In the genomic region with DNA sequence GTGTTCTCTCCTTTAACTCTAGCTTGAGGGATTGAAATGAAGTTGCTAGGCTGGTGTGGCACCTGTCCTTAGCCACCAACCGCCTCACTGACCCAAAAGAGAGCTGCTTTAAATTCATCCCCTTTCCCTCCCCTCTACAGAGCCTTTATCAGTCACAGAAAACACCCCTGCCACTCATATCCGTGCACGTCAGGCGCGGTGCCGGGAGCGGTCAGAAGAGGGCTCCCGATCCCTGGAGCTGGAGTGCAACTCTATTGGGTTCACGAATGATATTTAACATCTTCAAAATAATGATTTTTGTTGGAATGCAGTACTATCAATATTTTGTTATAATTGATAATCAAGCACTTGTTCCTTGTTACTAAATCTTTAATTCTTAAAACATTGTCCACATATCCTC, we compare ENCODE assay signal across 10 mouse cellular contexts. TPM values are rescaled to one million over a fixed set of nuclear protein-coding genes. Genes with fewer than 3 reads are reported as not detected.
DNase-seq lines count a peak whose midpoint lies in the region; ATAC-seq and TF ChIP-seq lines count a peak whose summit lies in the region.
"Had no signal": no experiment of that assay in that cellular context is flagged by ENCODE, and none has a peak within 500 bp of the region (broad histone marks: within the 10 kb centered on the region; RNA-seq: fewer than 3 reads in every experiment).

No protein-coding gene starts in this region.

- H3K4me3 ChIP-seq in gastrocnemius, adult 2 months: no peak overlapping the region
- no peak overlapping the region for H3K4me3 ChIP-seq in neural tube, embryonic 14.5 days (ENCODE audit: low read depth, low read length)
- H3K4me3 ChIP-seq in neural tube, embryonic 15.5 days (replicated peaks): no peak overlapping the region
- H3K4me3 ChIP-seq in hindbrain, embryonic 14.5 days (replicated peaks; ENCODE audit: low read length): no peak overlapping the region
- no peak overlapping the region for H3K4me3 ChIP-seq in stomach, postnatal 0 days (ENCODE audit: low read depth, low read length)
- H3K4me3 ChIP-seq: embryonic facial prominence, embryonic 13.5 days; lung, embryonic 15.5 days had no signal

- H3K4me2 ChIP-seq in neural tube, embryonic 14.5 days (ENCODE audit: low read depth, low read length): no peak overlapping the region
- H3K4me2 ChIP-seq in neural tube, embryonic 15.5 days: no peak overlapping the region
- no peak overlapping the region for H3K4me2 ChIP-seq in hindbrain, embryonic 14.5 days (replicated peaks)
- no peak overlapping the region for H3K4me2 ChIP-seq in stomach, postnatal 0 days (replicated peaks; ENCODE audit: low read depth)
- H3K4me2 ChIP-seq: embryonic facial prominence, embryonic 13.5 days; lung, embryonic 15.5 days had no signal

- no peaks in the 10 kb centered on the region for H3K4me1 ChIP-seq in neural tube, embryonic 14.5 days (ENCODE audit: control insufficient read depth, insufficient read depth, low read length)
- H3K4me1 ChIP-seq in neural tube, embryonic 15.5 days: no peaks in the 10 kb centered on the region
- no peaks in the 10 kb centered on the region for H3K4me1 ChIP-seq in hindbrain, embryonic 14.5 days (replicated peaks; ENCODE audit: control insufficient read depth, insufficient read depth, low read length)
- H3K4me1 ChIP-seq in stomach, postnatal 0 days (replicated peaks; ENCODE audit: control insufficient read depth, insufficient read depth): no peaks in the 10 kb centered on the region
- H3K4me1 ChIP-seq: embryonic facial prominence, embryonic 13.5 days; lung, embryonic 15.5 days had no signal

- no peak overlapping the region for H3K27ac ChIP-seq in gastrocnemius, adult 2 months
- no peak overlapping the region for H3K27ac ChIP-seq in neural tube, embryonic 14.5 days (ENCODE audit: low read depth, low read length)
- H3K27ac ChIP-seq in neural tube, embryonic 15.5 days (replicated peaks): no peak overlapping the region
- no peak overlapping the region for H3K27ac ChIP-seq in hindbrain, embryonic 14.5 days
- H3K27ac ChIP-seq in stomach, postnatal 0 days (replicated peaks): no peak overlapping the region
- H3K27ac ChIP-seq: embryonic facial prominence, embryonic 13.5 days; lung, embryonic 15.5 days had no signal

- TF ChIP-seq EP300 in stomach, postnatal 0 days (optimal IDR thresholded peaks at IDR 0.05): no peak

- intact Hi-C loops in gastrocnemius, adult 2 months (cut with DNase I): no loop called here
- intact Hi-C loops in gastrocnemius, postnatal 14 days (cut with DNase I; ENCODE audit: low total_unique reads): no loop called here

- no peak overlapping the region for H3K9ac ChIP-seq in neural tube, embryonic 14.5 days (replicated peaks; ENCODE audit: low read depth, low read length)
- H3K9ac ChIP-seq in neural tube, embryonic 15.5 days (replicated peaks): no peak overlapping the region
- H3K9ac ChIP-seq in hindbrain, embryonic 14.5 days: no peak overlapping the region
- no peak overlapping the region for H3K9ac ChIP-seq in stomach, postnatal 0 days (ENCODE audit: low read length)
- H3K9ac ChIP-seq: embryonic facial prominence, embryonic 13.5 days; lung, embryonic 15.5 days had no signal

- WGBS in neural tube, embryonic 14.5 days: 60% methylated on average over 9 of the region's 9 CpGs
- 64% methylated on average over 9 of the region's 9 CpGs for WGBS in neural tube, embryonic 15.5 days
- WGBS in hindbrain, embryonic 14.5 days: 58% methylated on average over 9 of the region's 9 CpGs
- 53% methylated on average over 9 of the region's 9 CpGs for WGBS in stomach, postnatal 0 days

- peak; percentile 25; the same call in 1 of the 2 replicates for TF ChIP-seq CTCF in gastrocnemius, adult 2 months (IDR thresholded peaks at IDR 0.05)
- peak; percentile 73 for TF ChIP-seq CTCF in stomach, postnatal 0 days (IDR thresholded peaks at IDR 0.05; ENCODE audit: low read depth)

- no peak for DNase-seq in gastrocnemius, adult 2 months
- DNase-seq in gastrocnemius, postnatal 14 days: no peak
- DNase-seq in hindbrain, embryonic 14.5 days (ENCODE audit: low spot score): peak; percentile 45
- DNase-seq in stomach, postnatal 0 days (ENCODE audit: low spot score): peak; percentile 52

- peak; percentile 68; the same call in 1 of the 2 replicates for ATAC-seq in neural tube, embryonic 14.5 days (ENCODE audit: low read depth)
- no peak; the same call in 1 of the 2 replicates for ATAC-seq in neural tube, embryonic 15.5 days (ENCODE audit: low FRiP score)
- ATAC-seq in hindbrain, embryonic 14.5 days (ENCODE audit: low FRiP score): no peak
- ATAC-seq in stomach, postnatal 0 days (ENCODE audit: low FRiP score, low TSS enrichment): no peak
- no peak for ATAC-seq in granulocyte monocyte progenitor cell, adult 5-6 weeks (replicated peaks; ENCODE audit: poor library complexity, severe bottlenecking)
- ATAC-seq in monocyte, adult 5-6 weeks (replicated peaks; ENCODE audit: insufficient number of reproducible peaks, low FRiP score, low TSS enrichment, poor library complexity, severe bottlenecking): no peak

- H3K9me3 ChIP-seq in neural tube, embryonic 14.5 days (ENCODE audit: control insufficient read depth, low read length): no peaks in the 10 kb centered on the region
- H3K9me3 ChIP-seq in neural tube, embryonic 15.5 days (replicated peaks): no peaks in the 10 kb centered on the region
- H3K9me3 ChIP-seq in hindbrain, embryonic 14.5 days (ENCODE audit: control insufficient read depth, low read length): 0 out of 2 replicates have a peak, but pooled peaks cover 4% of the 10 kb centered on the region
- H3K9me3 ChIP-seq in stomach, postnatal 0 days (ENCODE audit: control insufficient read depth, low read length): no peaks in the 10 kb centered on the region
- H3K9me3 ChIP-seq: lung, embryonic 15.5 days had no signal

- no peaks in the 10 kb centered on the region for H3K27me3 ChIP-seq in neural tube, embryonic 14.5 days (ENCODE audit: control insufficient read depth, insufficient read depth, low read length)
- H3K27me3 ChIP-seq in neural tube, embryonic 15.5 days (replicated peaks): no peaks in the 10 kb centered on the region
- no peaks in the 10 kb centered on the region for H3K27me3 ChIP-seq in hindbrain, embryonic 14.5 days (ENCODE audit: control insufficient read depth, insufficient read depth, low read length)
- no peaks in the 10 kb centered on the region for H3K27me3 ChIP-seq in stomach, postnatal 0 days (ENCODE audit: control insufficient read depth, insufficient read depth, low read length)
- H3K27me3 ChIP-seq: embryonic facial prominence, embryonic 13.5 days; lung, embryonic 15.5 days had no signal

- H3K36me3 ChIP-seq in neural tube, embryonic 14.5 days (ENCODE audit: control insufficient read depth, insufficient read depth, low read length): no peaks in the 10 kb centered on the region; the same call in 1 of the 2 replicates
- H3K36me3 ChIP-seq in neural tube, embryonic 15.5 days: peaks cover 18% of the 10 kb centered on the region
- peaks cover 33% of the 10 kb centered on the region for H3K36me3 ChIP-seq in hindbrain, embryonic 14.5 days (replicated peaks; ENCODE audit: control insufficient read depth, insufficient read depth)
- no peaks in the 10 kb centered on the region for H3K36me3 ChIP-seq in stomach, postnatal 0 days (ENCODE audit: control insufficient read depth, insufficient read depth, low read length)

RNA-seq across cellular contexts. Expression of gene Fra10ac1, which starts 17.3 kb away (rescaled TPM):
- total RNA-seq in gastrocnemius, adult 2 months (2021): 10 to 100 TPM; 10.5 to 15.7 TPM
- total RNA-seq in gastrocnemius, postnatal 14 days (2021): 10 to 100 TPM in 1 of 2 experiments, 1 to 10 TPM in 1; 8.1 to 10.8 TPM
- 38.2 and 38.5 TPM in 2 replicates for polyA plus RNA-seq in neural tube, embryonic 14.5 days (2014; fragmentation: Nextera tagmentation; extraction: Ambion mirVana)
- 38.6 and 39.2 TPM in 2 replicates for polyA plus RNA-seq in neural tube, embryonic 15.5 days (2015; fragmentation: Nextera tagmentation; extraction: Ambion mirVana)
- polyA plus RNA-seq in hindbrain, embryonic 14.5 days (2014; fragmentation: Nextera tagmentation; extraction: Ambion mirVana): 33.5 and 34.5 TPM in 2 replicates
- 22.7 and 22.8 TPM in 2 replicates for polyA plus RNA-seq in stomach, postnatal 0 days (2015; fragmentation: Nextera tagmentation; extraction: Ambion mirVana)
- 23.0 and 36.0 TPM in 2 replicates for total RNA-seq in granulocyte monocyte progenitor cell, adult 5-6 weeks (2014; fragmentation: Nextera tagmentation)
- total RNA-seq in granulocyte monocyte progenitor cell, adult 5-6 weeks (2017): 41.0 and 45.0 TPM in 2 replicates
- 21.3 to 28.9 TPM (median 22.3 TPM) in 3 replicates for total RNA-seq in monocyte, adult 5-6 weeks (2017)

RNA-seq across cellular contexts. Expression of gene Lgi1, which starts 57.7 kb away (rescaled TPM):
- total RNA-seq in gastrocnemius, adult 2 months (2021): 10 to 100 TPM in 1 of 2 experiments, 1 to 10 TPM in 1; 1.7 to 12.1 TPM
- total RNA-seq in gastrocnemius, postnatal 14 days (2021): 1 to 10 TPM; 2.0 to 2.6 TPM
- polyA plus RNA-seq in neural tube, embryonic 14.5 days (2014; fragmentation: Nextera tagmentation; extraction: Ambion mirVana): 20.7 and 24.0 TPM in 2 replicates
- 19.5 and 24.7 TPM in 2 replicates for polyA plus RNA-seq in neural tube, embryonic 15.5 days (2015; fragmentation: Nextera tagmentation; extraction: Ambion mirVana)
- polyA plus RNA-seq in hindbrain, embryonic 14.5 days (2014; fragmentation: Nextera tagmentation; extraction: Ambion mirVana): 22.2 TPM in 2 replicates
- polyA plus RNA-seq in stomach, postnatal 0 days (2015; fragmentation: Nextera tagmentation; extraction: Ambion mirVana): 1.0 and 2.1 TPM in 2 replicates
- total RNA-seq in granulocyte monocyte progenitor cell, adult 5-6 weeks (2014; fragmentation: Nextera tagmentation): 2.4 TPM in 1 of 2 replicates, not detected in the other
- 0.39 TPM in 1 of 2 replicates, not detected in the other for total RNA-seq in granulocyte monocyte progenitor cell, adult 5-6 weeks (2017)
- not detected in 3 replicates for total RNA-seq in monocyte, adult 5-6 weeks (2017)

Comparison
In these comparisons a context has a peak if more than half of its experiments do, and no peak if none do; other contexts are left out.
1. DNase-seq: peak in hindbrain, embryonic 14.5 days (single experiment) and stomach, postnatal 0 days (single experiment); none in gastrocnemius, adult 2 months (single experiment) and gastrocnemius, postnatal 14 days (single experiment).